Mouse (Mus musculus) heart, adult 8-10 months (tissue): ENCODE measurements around the gene Tnip2. TPM values are rescaled to one million over a fixed set of nuclear protein-coding genes. Genes with fewer than 3 reads are reported as not detected.

Experiments
- DNase-seq: peaks from one replicate; pipeline ENCODE4 v3.0.0; 2022; ENCODE audit warnings: low spot score
- total RNA-seq, 4 experiments: library from RNA; stranded (reverse); gene quantifications; 2 replicates each; pipeline ENCODE4 v1.2.4; 2022

Tnip2 gene
- 1 to 10 TPM; 6.6 to 8.4 (median 7.7) TPM for total RNA-seq

- peak; percentile 96 for DNase-seq
Measured at GRCm38 (mm10) chr5:34513466-34514217, at the start of gene Tnip2. Tnip2 (minus strand) TSS chr5:34513991.

DNA sequence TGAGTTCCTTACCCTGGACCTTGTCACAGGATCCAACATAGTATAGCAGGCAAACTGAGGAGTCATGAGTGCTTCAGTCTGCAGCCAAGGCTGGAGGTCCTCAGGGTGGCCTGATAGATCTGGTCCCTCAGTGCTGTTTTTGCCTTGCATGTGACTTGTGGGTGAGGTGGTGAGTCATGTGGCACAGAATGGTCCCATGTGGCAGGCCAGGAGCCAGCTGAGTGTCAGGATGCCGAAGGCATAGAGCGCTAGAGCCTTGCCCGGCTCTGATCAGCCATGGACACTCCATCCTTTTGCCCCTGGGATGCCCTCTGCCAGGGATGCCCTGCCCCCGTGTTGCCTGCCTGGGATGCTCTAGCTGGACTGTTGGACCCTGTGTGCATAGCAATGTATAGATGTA lies 38.0 kb upstream of the Tnip2 start:
- DNase-seq = no peak

DNA sequence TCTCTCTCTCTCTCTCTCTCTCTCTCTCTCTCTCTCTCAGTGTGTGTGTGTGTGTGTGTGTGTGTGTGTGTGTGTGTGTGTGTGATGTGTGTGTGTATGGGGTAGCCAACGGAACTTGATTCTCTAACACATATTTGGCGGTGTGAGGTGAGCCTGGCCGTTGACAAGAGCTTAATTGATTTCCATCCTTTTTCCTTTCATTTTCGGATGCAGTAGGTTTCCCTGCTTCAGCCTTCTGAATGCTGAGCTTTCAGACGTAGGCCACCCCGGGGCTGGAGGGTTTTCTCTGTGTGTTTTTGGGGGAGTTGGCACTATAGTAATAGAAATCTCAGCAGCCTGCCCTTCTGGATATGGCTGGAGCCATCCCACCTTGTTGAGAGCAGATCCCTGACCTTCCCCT lies 36.5 kb upstream of the Tnip2 start:
- DNase-seq = no peak

- DNase-seq = no peak
Measured at GRCm38 (mm10) chr5:34549483-34550221, 35.9 kb upstream of the Tnip2 start.

DNA sequence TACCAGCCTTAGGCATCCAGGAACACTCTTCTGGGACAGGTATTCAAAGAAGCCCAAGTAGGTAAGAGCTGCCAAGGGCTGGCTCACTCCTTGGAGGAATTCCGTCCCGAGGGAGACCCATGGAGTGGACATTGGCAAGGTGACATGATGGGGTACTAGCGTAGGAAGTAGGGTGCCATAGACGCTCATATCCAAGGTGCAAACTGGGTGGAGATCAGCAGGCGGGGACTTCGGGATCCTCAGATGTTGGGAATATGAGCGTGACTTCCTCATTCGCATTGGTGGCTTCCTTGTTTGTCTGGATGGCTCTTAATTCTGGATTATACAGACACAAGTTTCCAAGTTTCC lies 35.3 kb upstream of the Tnip2 start:
- DNase-seq = no peak

GRCm38 (mm10) chr5:34547410-34547809 lies 33.6 kb upstream of the Tnip2 start:
- DNase-seq = no peak

DNA sequence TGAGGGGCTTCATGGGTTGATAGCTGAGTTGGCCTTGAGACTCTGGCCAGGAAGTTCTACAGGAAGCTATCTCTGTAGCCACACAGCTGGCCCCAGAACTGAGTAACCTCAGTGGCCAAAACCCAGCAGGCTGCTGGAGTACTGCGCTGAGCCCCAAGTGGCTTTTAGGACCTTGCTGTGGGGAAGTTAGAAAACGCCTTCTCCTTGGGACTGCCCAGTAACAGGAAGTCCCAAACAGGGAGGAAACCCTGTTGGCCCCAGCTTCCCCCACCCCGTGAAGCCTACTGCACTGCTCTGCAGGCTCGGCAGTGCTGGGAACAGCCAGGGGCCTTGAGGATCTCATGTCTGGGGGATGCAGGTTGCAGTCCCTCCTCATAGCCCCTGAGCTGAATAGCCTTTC lies 29.3 kb upstream of the Tnip2 start:
- DNase-seq = peak; percentile 65

- no peak for DNase-seq
Measured at GRCm38 (mm10) chr5:34542166-34542565, 28.4 kb upstream of the Tnip2 start.

GRCm38 (mm10) chr5:34539121-34539520 lies 25.3 kb upstream of the Tnip2 start:
- no peak for DNase-seq

DNA sequence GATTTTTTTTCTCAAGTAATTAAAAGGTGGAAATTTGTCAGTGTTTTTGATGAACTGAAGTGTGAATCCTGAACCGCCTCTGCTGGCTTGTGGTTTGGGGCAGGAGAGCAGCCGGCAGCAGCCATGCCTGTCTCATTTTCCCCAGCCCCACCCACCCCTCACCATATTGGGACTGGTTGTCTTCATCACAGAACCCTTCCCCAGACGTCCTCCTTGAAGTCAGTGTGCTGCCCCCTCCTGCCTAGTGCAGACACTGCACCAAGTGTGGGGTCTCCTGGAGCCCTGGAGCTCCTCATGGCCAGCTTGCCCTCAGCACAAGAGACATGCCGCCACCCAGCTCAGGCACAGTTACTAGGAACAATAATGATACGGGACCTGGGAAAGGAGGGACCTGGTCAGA lies 24.7 kb upstream of the Tnip2 start:
- no peak for DNase-seq

DNA sequence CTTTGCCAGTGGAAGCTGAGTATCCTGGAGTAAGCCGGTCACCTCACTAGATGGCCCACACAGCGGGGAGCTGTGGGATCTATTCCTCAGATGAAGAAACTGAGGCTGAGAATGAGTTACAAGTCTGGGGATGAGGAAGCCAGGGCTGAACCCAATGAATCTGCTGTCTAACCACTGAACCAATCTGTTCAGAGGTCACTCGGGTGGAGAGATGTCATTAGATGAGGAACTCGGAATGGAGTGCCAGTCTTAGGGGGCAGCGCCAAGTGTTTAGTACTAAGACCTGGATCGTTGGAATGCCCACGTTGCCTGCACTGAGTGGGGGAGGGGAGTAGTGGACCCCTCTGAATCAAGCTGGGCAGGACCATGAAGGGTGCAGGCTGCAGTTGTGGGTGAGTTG lies 24.3 kb upstream of the Tnip2 start:
- DNase-seq = no peak

GRCm38 (mm10) chr5:34535831-34536230 lies 22.0 kb upstream of the Tnip2 start:
- no peak for DNase-seq

DNA sequence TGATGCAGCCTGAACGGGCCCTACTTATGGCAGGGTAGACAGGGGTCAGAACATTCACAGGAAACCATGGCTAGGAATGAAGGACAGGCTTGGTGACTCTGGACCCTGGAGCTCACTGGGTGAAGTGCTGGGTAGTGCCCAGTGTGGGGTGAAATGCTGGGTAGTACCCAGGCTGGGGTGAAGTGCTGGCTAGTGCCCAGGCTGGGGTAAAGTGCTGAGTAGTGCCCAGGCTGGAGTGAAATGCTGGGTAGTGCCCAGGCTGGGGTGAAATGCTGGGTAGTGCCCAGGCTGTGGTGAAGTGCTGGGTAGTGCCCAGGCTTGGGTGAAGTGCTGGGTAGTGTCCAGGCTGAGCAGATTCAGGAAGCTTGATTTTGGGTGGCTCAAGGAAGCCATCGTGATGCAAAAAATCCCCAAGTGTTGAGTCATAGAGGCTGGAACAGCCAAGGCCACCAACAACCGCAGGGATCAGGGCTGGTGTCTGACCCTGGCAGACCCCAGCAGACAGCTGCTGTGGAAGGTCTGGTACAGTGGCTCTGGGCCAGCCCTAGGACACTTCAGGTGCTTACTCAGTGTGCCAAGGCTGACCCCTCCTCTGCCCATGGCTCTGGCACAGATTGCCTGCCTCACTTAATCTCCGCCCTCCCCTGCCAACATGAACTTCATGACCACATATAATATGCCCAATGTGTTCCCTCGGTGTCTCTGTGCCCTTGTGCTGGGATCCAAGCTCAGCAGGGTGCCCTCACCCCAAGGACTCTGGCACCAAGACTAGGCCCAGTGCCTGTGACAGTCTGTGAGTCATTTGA lies 21.2 kb upstream of the Tnip2 start:
- no peak for DNase-seq

DNA sequence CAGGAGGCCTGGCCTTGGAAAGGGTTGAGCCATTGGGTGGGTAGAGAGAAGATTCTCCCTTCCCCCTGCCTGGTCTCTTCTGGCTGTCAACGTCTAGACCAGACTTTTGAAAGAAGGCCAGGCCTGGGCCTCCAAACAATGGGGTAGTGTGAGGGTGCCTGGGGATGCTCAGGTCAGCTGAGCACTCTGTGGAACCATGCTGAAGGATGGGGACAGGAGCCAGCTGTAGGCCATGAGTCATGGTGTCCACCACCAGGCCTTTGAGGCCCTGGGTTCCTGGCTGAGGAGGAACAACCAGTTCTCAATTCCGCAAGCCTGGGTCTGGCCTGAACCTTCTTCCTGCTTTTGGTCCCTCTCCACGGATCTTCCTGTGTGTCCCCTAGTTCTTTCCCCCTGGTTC lies 20.0 kb upstream of the Tnip2 start:
- DNase-seq = peak; percentile 46

DNA sequence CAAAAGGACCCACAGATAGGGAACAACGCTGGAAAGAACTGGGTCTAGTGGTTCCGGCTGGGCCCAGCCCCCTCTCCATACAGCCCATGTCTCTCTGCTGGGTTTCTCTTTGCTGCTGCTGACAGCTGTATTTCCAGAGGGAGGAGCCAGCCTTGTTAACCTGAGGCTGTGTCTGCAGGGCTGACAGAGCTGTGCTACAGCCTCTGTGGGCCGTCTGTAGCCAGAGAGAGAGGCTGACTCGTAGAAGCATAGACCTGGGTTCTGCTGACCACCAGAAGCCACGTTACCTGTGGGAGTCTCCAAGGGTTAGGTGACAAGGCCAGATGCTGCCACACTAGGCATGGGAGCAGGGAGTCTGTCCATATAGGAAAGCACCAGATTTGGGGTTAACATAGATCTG lies 19.3 kb upstream of the Tnip2 start:
- DNase-seq = no peak

DNA sequence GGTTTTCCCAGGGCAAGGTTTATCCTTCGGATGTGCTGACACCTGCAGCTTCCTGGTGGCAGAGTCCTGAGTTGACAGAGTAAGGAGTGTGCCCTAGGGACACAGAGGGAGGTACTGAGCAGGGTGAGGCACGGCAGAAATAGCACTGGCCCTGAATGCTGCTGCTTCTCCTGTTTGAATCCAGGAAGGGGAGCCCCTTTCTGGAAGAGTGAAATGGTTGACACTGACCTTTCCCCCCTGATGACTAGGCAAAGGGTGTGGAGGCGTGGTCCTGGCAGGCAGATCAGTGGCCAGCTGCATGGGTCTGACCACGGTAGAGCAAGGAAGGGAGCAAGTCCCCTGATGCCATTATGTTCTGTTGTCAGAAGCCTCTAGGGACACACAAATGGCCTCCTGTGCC lies 16.9 kb upstream of the Tnip2 start:
- DNase-seq = no peak

DNA sequence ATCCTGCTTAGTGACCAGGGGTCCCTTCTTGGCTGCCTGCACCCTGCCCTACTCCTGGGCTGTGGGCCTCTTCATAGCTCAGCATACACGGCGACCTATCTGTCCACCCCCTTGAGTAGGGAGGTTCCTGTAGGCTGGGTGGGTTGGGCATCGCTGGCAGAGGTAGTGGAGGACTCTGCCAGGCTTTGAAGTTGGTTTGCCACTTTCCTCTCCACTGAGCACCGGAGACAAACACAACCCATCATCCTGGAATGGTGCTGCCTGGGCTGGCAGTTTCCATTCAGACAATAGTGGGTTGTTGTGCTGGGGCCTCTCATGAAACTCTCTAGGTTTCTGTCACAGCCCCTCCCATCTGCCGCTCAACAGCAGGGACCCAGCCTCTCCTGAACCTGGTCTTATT lies 16.3 kb upstream of the Tnip2 start:
- no peak for DNase-seq

DNA sequence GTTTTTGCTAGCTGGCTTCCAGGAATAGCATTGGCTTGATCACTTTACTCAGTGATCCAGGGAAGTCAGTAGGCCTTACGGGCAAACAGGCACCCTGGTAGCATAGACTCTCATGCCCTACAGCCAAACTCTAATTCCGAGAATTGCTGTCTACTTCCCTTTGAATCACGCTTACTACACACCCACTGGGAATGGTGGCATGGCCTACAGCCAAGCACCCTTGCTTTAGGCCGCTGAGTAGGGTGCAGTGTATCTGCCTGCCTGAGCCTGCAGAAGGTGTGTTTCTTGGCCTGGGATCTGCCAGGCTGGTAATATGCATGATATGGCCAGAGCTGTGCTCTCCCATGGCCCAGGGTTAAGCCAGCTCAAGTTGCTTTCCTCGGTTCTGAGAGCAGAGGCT lies 14.9 kb upstream of the Tnip2 start:
- DNase-seq = no peak

DNA sequence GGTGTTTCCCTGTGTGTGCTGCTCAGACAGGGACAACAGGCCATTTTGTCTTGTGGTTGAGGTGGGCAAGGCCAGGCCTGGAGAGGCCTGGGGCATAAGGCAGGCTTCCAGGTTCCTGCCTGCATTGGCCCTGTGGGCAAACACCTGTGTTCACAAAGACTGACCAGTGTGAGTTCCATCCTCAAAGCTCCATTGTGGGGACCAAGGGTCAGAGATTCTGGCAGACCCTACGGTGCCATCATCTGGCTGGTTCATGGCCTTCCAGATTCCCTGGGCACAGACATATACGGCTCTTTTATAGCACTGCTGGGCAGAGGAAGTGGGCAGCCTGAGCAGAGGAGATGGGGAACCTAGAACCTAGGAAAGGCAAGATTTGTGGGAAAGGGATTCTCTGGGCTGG lies 13.6 kb upstream of the Tnip2 start:
- DNase-seq = no peak

GRCm38 (mm10) chr5:34526477-34526775 lies 12.6 kb upstream of the Tnip2 start:
- no peak for DNase-seq

DNA sequence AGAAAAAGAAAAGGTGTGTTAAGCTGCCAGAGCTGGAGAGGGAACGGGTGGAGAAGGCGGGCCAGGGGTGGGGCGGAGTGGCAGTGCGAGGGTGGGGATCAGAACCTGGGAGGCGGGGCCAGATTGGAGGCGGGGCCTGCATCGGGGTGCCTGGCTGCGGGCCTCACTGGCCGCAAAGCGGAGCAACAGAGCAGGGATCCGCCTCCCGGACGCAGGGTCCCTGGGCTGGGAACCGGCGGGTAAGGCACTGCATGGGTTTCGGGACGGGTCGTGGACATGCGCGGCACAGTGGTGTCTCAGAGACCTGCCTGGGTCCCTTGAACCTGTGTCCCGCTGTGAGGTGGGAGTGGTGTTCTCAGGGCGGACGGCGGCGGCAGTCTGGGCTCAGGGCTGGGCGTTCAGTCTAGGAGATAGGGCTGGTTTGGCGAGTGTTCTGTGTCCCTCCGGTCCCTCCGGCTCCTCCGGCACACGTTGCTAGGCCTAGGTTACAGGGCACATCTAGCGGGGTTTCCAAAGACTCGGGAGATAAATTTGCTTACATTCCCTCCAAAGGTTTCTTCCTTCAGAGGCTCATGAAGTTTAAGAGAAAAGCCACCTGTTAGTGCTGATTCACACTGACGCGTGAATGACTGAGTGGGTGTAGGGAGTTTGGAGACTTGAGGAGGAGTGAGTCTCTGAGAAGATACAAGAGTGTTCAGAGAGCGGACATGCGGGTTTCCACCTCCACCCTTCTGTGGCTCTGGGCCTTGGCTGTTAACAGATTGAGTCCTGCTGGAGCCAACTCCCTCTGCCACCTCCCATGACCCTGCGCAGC lies 12.1 kb upstream of the Tnip2 start, which contains the start of gene Sh3bp2:
Gene Sh3bp2, plus strand, starts transcription at position 176 of the 814 bp plus-strand sequence.
- peak; percentile 96 for DNase-seq

GRCm38 (mm10) chr5:34524511-34524910 lies 10.7 kb upstream of the Tnip2 start:
- no peak for DNase-seq
